Mouse (Mus musculus): ENCODE measurements around the gene Bcl2l12.

GRCm38 (mm10) chr7:45014096-45014451 lies 15.6 kb upstream of the Bcl2l12 start:
- TF ChIP-seq CTCF (IDR thresholded peaks at IDR 0.05; ENCODE audit: low read depth) (no peak), EP300 (optimal IDR thresholded peaks at IDR 0.05) (no peak)
